Mouse (Mus musculus) small intestine, adult 2 months (tissue): ENCODE data around the gene Apbb2. TPM values are rescaled to one million over a fixed set of nuclear protein-coding genes. Genes with fewer than 3 reads are reported as not detected.

Experiments used
- H3K27ac ChIP-seq: fragments of 200-500 bp; 2 replicates; pipeline ENCODE4 v1.5.1; 2012; ENCODE audit warnings: low read depth, low read length, control low read depth, inconsistent platforms; ENCODE audit not compliant: insufficient read depth
- H3K27me3 ChIP-seq: fragments of 200-500 bp; 2 replicates; pipeline ENCODE4 v1.6.1; 2012; ENCODE audit warnings: mild to moderate bottlenecking, moderate library complexity, low read length, inconsistent platforms; ENCODE audit not compliant: control insufficient read depth, insufficient read depth
- H3K36me3 ChIP-seq: fragments of 200-500 bp; 2 replicates; pipeline ENCODE4 v1.6.1; 2012; ENCODE audit warnings: mild to moderate bottlenecking, low read length, control low read depth, inconsistent platforms; ENCODE audit not compliant: control insufficient read depth, insufficient read depth
- H3K4me1 ChIP-seq: fragments of 200-500 bp; 2 replicates; pipeline ENCODE4 v1.6.1; 2012; ENCODE audit warnings: low read length, inconsistent platforms, mixed read lengths; ENCODE audit not compliant: control insufficient read depth, insufficient read depth, insufficient read length
- H3K4me3 ChIP-seq: fragments of 200-500 bp; 2 replicates; pipeline ENCODE4 v1.5.1; 2012; ENCODE audit warnings: low read depth, mild to moderate bottlenecking, control low read depth, inconsistent platforms, low read length, moderate library complexity
- CTCF ChIP-seq: fragments of 200-500 bp; IDR thresholded peaks from 2 replicates; pipeline ENCODE4 v1.5.1; 2012; ENCODE audit warnings: low read depth, mild to moderate bottlenecking, control low read depth, inconsistent platforms, low read length, moderate library complexity, mixed read lengths; ENCODE audit not compliant: insufficient replicate concordance, insufficient read length; ENCODE audit errors: extremely low read depth
- POLR2A ChIP-seq: fragments of 200-500 bp; IDR thresholded peaks from 2 replicates; pipeline ENCODE4 v1.6.1; 2012; ENCODE audit warnings: low read depth, mild to moderate bottlenecking, control low read depth, inconsistent platforms, low read length, moderate library complexity
- WGBS: fragments of 180-500 bp; shearing (Covaris S2); methylation state at CpG from one replicate; pipeline ENCODE4 v1.1.7; 2018; 5-methylcytosine and 5-hydroxymethylcytosine counted together
- polyA plus RNA-seq: library from polyadenylated mRNA; depleted of rRNA; stranded (reverse); fragments of >200 nt; gene quantifications from 2 replicates; pipeline ENCODE4 v1.2.3, GENCODE M21; 2012

The Apbb2 gene
- polyA plus RNA-seq, 1 experiment: 8.3 TPM

- Histone ChIP-seq H3K36me3 (peaks cover 6% of the 10 kb centered on the region; the same call in 1 of the 2 replicates), H3K27ac (no peak overlapping the region), H3K4me1 (no peaks in the 10 kb centered on the region), H3K4me3 (no peak overlapping the region), H3K27me3 (no peaks in the 10 kb centered on the region)
- TF ChIP-seq CTCF (no peak), POLR2A (no peak)
- WGBS: 90% methylated on average over 5 of the region's 5 CpGs
Measured at GRCm38 (mm10) chr5:66384114-66384513, 234.5 kb downstream of the Apbb2 start.

- Histone ChIP-seq H3K36me3 (peaks cover 6% of the 10 kb centered on the region; the same call in 1 of the 2 replicates), H3K27me3 (no peaks in the 10 kb centered on the region), H3K4me1 (no peaks in the 10 kb centered on the region), H3K4me3 (no peak overlapping the region), H3K27ac (no peak overlapping the region)
- 80% methylated on average over 1 of the region's 1 CpGs for WGBS
- TF ChIP-seq CTCF (no peak), POLR2A (no peak)
Measured at GRCm38 (mm10) chr5:66382111-66382510, 236.5 kb downstream of the Apbb2 start.

GRCm38 (mm10) chr5:66378968-66379367, 239.6 kb downstream of the Apbb2 start:
- TF ChIP-seq POLR2A (no peak), CTCF (no peak)
- Histone ChIP-seq H3K4me1 (no peaks in the 10 kb centered on the region), H3K36me3 (peaks cover 11% of the 10 kb centered on the region; the same call in 1 of the 2 replicates), H3K4me3 (no peak overlapping the region), H3K27ac (no peak overlapping the region), H3K27me3 (no peaks in the 10 kb centered on the region)
- WGBS: 94% methylated on average over 6 of the region's 6 CpGs

- WGBS: 73% methylated on average over 14 of the region's 14 CpGs
- Histone ChIP-seq H3K27me3 (no peaks in the 10 kb centered on the region), H3K4me1 (no peaks in the 10 kb centered on the region)
Measured at GRCm38 (mm10) chr5:66376589-66377270, 241.9 kb downstream of the Apbb2 start.

GRCm38 (mm10) chr5:66374413-66374812, 244.2 kb downstream of the Apbb2 start:
- 94% methylated on average over 4 of the region's 4 CpGs for WGBS
- no peak overlapping the region for H3K4me3 ChIP-seq
- H3K27me3 ChIP-seq: no peaks in the 10 kb centered on the region
- TF ChIP-seq CTCF: no peak
- no peak for TF ChIP-seq POLR2A
- no peak overlapping the region for H3K27ac ChIP-seq
- 0 out of 2 replicates have a peak, but pooled peaks cover 6% of the 10 kb centered on the region for H3K36me3 ChIP-seq
- H3K4me1 ChIP-seq: no peaks in the 10 kb centered on the region

More at GRCm38 (mm10) chr5:66376589-66377270, 241.9 kb downstream of the Apbb2 start:
- Histone ChIP-seq H3K4me3 (no peak overlapping the region), H3K27ac (no peak overlapping the region), H3K36me3 (peaks cover 7% of the 10 kb centered on the region; the same call in 1 of the 2 replicates)
- TF ChIP-seq POLR2A (no peak), CTCF (no peak)

- TF ChIP-seq CTCF (no peak), POLR2A (no peak)
- Histone ChIP-seq H3K4me3 (no peak overlapping the region), H3K4me1 (no peaks in the 10 kb centered on the region), H3K27ac (no peak overlapping the region), H3K36me3 (0 out of 2 replicates have a peak, but pooled peaks cover 6% of the 10 kb centered on the region), H3K27me3 (no peaks in the 10 kb centered on the region)
- WGBS: 86% methylated on average over 13 of the region's 13 CpGs
Measured at GRCm38 (mm10) chr5:66373515-66374164, 244.9 kb downstream of the Apbb2 start.

- TF ChIP-seq POLR2A (no peak), CTCF (no peak)
- Histone ChIP-seq H3K27me3 (no peaks in the 10 kb centered on the region), H3K4me1 (no peaks in the 10 kb centered on the region), H3K4me3 (no peak overlapping the region), H3K27ac (no peak overlapping the region), H3K36me3 (0 out of 2 replicates have a peak, but pooled peaks cover 5% of the 10 kb centered on the region)
Measured at GRCm38 (mm10) chr5:66371131-66371530, 247.5 kb downstream of the Apbb2 start.
